Mouse (Mus musculus): ENCODE results near the gene Fkbp9. TPM values are rescaled to one million over a fixed set of nuclear protein-coding genes. Genes with fewer than 3 reads are reported as not detected.

The Fkbp9 gene
- total RNA-seq, 2 experiments from 2014 or later = 48.1 to 54.0 TPM

GRCm38 (mm10) chr6:56905486-56905885 is 73.6 kb downstream of the Fkbp9 start:
- DNase-seq = no peak

GRCm38 (mm10) chr6:56906121-56906846 is 74.4 kb downstream of the Fkbp9 start:
- no peak for DNase-seq

GRCm38 (mm10) chr6:56907973-56908372 is 76.1 kb downstream of the Fkbp9 start:
- DNase-seq = no peak

GRCm38 (mm10) chr6:56908397-56908796 is 76.5 kb downstream of the Fkbp9 start:
- no peak for DNase-seq

GRCm38 (mm10) chr6:56908912-56909311 is 77.1 kb downstream of the Fkbp9 start:
- peak; percentile 25 for DNase-seq

- DNase-seq = no peak
These were observed 79.1 kb downstream of the Fkbp9 start for GRCm38 (mm10) chr6:56910910-56911309.

GRCm38 (mm10) chr6:56913092-56913858 is 81.4 kb downstream of the Fkbp9 start:
- no peak for DNase-seq

GRCm38 (mm10) chr6:56916279-56916678 is 84.4 kb downstream of the Fkbp9 start:
- no peak for DNase-seq

GRCm38 (mm10) chr6:56917578-56918368 is 85.9 kb downstream of the Fkbp9 start:
- no peak for DNase-seq

GRCm38 (mm10) chr6:56919330-56920044 is 87.6 kb downstream of the Fkbp9 start:
- DNase-seq = no peak

GRCm38 (mm10) chr6:56920222-56921092 is 88.6 kb downstream of the Fkbp9 start:
- no peak for DNase-seq

GRCm38 (mm10) chr6:56923331-56923725 is 91.5 kb downstream of the Fkbp9 start:
- no peak for DNase-seq

GRCm38 (mm10) chr6:56923726-56924707 is 92.2 kb downstream of the Fkbp9 start, which contains the start of the genes Nt5c3 and Vmn1r4:
Gene Nt5c3 (minus strand): TSS chr6:56923932.
Gene Vmn1r4 (plus strand): TSS chr6:56924015.
- DNase-seq = peak; percentile 93

Other genes with a start within 250 kb of the Fkbp9 start
- 10 to 100 TPM; 13.2 to 13.9 TPM for gene Lsm5, start 127.3 kb upstream of the Fkbp9 start, total RNA-seq (2021)
- gene Avl9, start 117.2 kb upstream of the Fkbp9 start, total RNA-seq (2021) = 1 to 10 TPM; 4.4 to 4.8 TPM
- 10 to 100 TPM; 18.9 to 21.4 TPM for gene Kbtbd2, start 34.2 kb upstream of the Fkbp9 start, total RNA-seq (2021)
- 10 to 100 TPM; 48.6 to 69.3 TPM for gene Nt5c3, start 91.9 kb downstream of the Fkbp9 start, total RNA-seq (2021)
- under 1 TPM in 1 of 2 experiments, not detected in 1; 0.21 TPM for gene Vmn1r4, start 92.0 kb downstream of the Fkbp9 start, total RNA-seq (2021)
- gene Vmn1r5, start 138.2 kb downstream of the Fkbp9 start, total RNA-seq (2021) = not detected
- gene Vmn1r6, start 165.2 kb downstream of the Fkbp9 start, total RNA-seq (2021) = not detected
- not detected for gene Vmn1r7, start 193.3 kb downstream of the Fkbp9 start, total RNA-seq (2021)
- not detected for gene Vmn1r8, start 200.2 kb downstream of the Fkbp9 start, total RNA-seq (2021)
- gene Vmn1r9, start 234.7 kb downstream of the Fkbp9 start, total RNA-seq (2021) = not detected

Data from gastrocnemius, postnatal 25 days (tissue).